Mouse (Mus musculus): Measurements from ENCODE around the gene Aprt.

DNA sequence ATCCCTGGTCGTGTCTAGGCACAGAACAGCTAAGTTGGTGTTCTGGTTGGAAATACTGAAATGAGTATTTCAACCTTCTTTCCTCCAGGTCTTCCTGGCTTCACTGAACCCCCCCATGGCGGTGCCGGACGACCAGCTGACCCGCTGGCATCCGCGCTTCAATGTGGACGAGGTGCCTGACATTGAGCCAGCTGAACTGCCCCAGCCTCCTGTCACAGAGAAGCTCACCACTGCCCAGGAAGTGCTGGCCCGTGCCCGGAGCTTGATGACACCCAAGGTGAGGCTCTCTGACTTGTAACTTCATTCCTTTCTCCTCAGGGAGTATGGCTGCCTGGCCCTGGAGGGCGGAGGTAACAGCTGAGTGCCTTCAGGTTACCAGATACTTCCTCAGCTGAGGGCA lies 5.6 kb downstream of the Aprt start:
- TF ChIP-seq GATA1 (IDR thresholded peaks at IDR 0.05; ENCODE audit: borderline replicate concordance, low read length) (no peak), FLI1 (IDR thresholded peaks at IDR 0.05; ENCODE audit: low read length) (no peak)

Measured in megakaryocyte, embryonic 14.5 days (primary cell).